Mouse (Mus musculus) hindbrain, embryonic 13.5 days (tissue): ENCODE data around the gene Nwd1. TPM values are rescaled to one million over a fixed set of nuclear protein-coding genes. Genes with fewer than 3 reads are reported as not detected.

Experiments used
- ATAC-seq: fragments of 200-750 bp; cut with Nextera tagmentation; 2 replicates; pipeline ENCODE4 v1.8.0; 2017; ENCODE audit warnings: moderate TSS enrichment; ENCODE audit not compliant: low FRiP score
- H3K27ac ChIP-seq: fragments of 300-500 bp; sonication (generic); 2 replicates; pipeline ENCODE4 v1.5.1; 2015; ENCODE audit warnings: inconsistent platforms, mild to moderate bottlenecking, moderate library complexity
- H3K27me3 ChIP-seq: fragments of 300-500 bp; sonication (generic); 2 replicates; pipeline ENCODE4 v1.6.1; 2015; ENCODE audit warnings: mild to moderate bottlenecking, inconsistent platforms
- H3K36me3 ChIP-seq: fragments of 300-500 bp; sonication (generic); 2 replicates; pipeline ENCODE4 v1.6.1; 2015; ENCODE audit warnings: mild to moderate bottlenecking, inconsistent platforms
- H3K4me1 ChIP-seq: fragments of 300-500 bp; sonication (generic); replicated peaks from 2 replicates; pipeline ENCODE4 v1.6.1; 2015; ENCODE audit warnings: inconsistent platforms
- H3K4me2 ChIP-seq: fragments of 300-500 bp; sonication (generic); 2 replicates; pipeline ENCODE4 v1.6.1; 2015; ENCODE audit warnings: inconsistent platforms, mild to moderate bottlenecking, moderate library complexity
- H3K4me3 ChIP-seq: fragments of 300-500 bp; sonication (generic); 2 replicates; pipeline ENCODE4 v1.5.1; 2015; ENCODE audit warnings: mild to moderate bottlenecking, inconsistent platforms
- H3K9ac ChIP-seq: fragments of 300-500 bp; sonication (generic); 2 replicates; pipeline ENCODE4 v1.6.1; 2015; ENCODE audit warnings: mild to moderate bottlenecking, inconsistent platforms
- H3K9me3 ChIP-seq: fragments of 300-500 bp; sonication (generic); 2 replicates; pipeline ENCODE4 v1.6.1; 2016; ENCODE audit warnings: inconsistent platforms
- WGBS: fragments of 180-500 bp; shearing (Covaris S2); methylation state at CpG from one replicate; pipeline ENCODE4 v1.1.7; 2015; 5-methylcytosine and 5-hydroxymethylcytosine counted together
- polyA plus RNA-seq: library from polyadenylated mRNA; unstranded; fragments of >200 nt; fragmentation: Nextera tagmentation; extraction: Ambion mirVana; gene quantifications from 2 replicates; pipeline ENCODE4 v1.2.1, GENCODE M21; 2015

Gene Nwd1
- 1.3 and 1.4 TPM in 2 replicates for polyA plus RNA-seq

- Histone ChIP-seq H3K27me3 (no peaks in the 10 kb centered on the region), H3K4me3 (no peak within 1 kb of the TSS), H3K9ac (no peak within 1 kb of the TSS), H3K27ac (peak within 1 kb of the TSS; percentile 81), H3K9me3 (no peaks in the 10 kb centered on the region), H3K36me3 (no peaks in the 10 kb centered on the region), H3K4me1 (peaks cover 25% of the 10 kb centered on the region), H3K4me2 (0 out of 2 replicates have a peak within 1 kb of the TSS, but pooled peaks have one; percentile 17)
- 41% methylated on average over 11 of the region's 11 CpGs for WGBS
- peak; percentile 94 for ATAC-seq
Measured at GRCm38 (mm10) chr8:72646060-72646767, at the start of gene Nwd1. Gene Nwd1, plus strand, starts transcription at chr8:72646711.

- Histone ChIP-seq H3K27me3 (no peaks in the 10 kb centered on the region), H3K4me1 (peaks cover 19% of the 10 kb centered on the region), H3K4me3 (no peak overlapping the region), H3K9me3 (no peaks in the 10 kb centered on the region), H3K9ac (no peak overlapping the region), H3K36me3 (no peaks in the 10 kb centered on the region), H3K27ac (no peak overlapping the region), H3K4me2 (no peak overlapping the region)
- ATAC-seq, result no peak
- 94% methylated on average over 1 of the region's 1 CpGs for WGBS
Measured at GRCm38 (mm10) chr8:72642885-72643284, 3.6 kb upstream of the Nwd1 start.

- peaks cover 19% of the 10 kb centered on the region for H3K4me1 ChIP-seq
- no peak overlapping the region for H3K27ac ChIP-seq
- H3K4me2 ChIP-seq, result no peak overlapping the region
- 69% methylated on average over 4 of the region's 4 CpGs for WGBS
- H3K9me3 ChIP-seq, result no peaks in the 10 kb centered on the region
- ATAC-seq, result no peak
- no peak overlapping the region for H3K9ac ChIP-seq
- no peak overlapping the region for H3K4me3 ChIP-seq
- no peaks in the 10 kb centered on the region for H3K36me3 ChIP-seq
- no peaks in the 10 kb centered on the region for H3K27me3 ChIP-seq
Measured at GRCm38 (mm10) chr8:72644601-72645000, 1.9 kb upstream of the Nwd1 start.

GRCm38 (mm10) chr8:72646768-72647143, 245 bp downstream of the Nwd1 start:
- no peak overlapping the region for H3K9ac ChIP-seq
- no peak overlapping the region for H3K4me3 ChIP-seq
- H3K36me3 ChIP-seq, result no peaks in the 10 kb centered on the region
- H3K9me3 ChIP-seq, result no peaks in the 10 kb centered on the region
- WGBS, result 72% methylated on average over 5 of the region's 5 CpGs
- peak overlapping the region; percentile 81 for H3K27ac ChIP-seq
- peak; percentile 41; the same call in 1 of the 2 replicates for ATAC-seq
- no peaks in the 10 kb centered on the region for H3K27me3 ChIP-seq
- H3K4me1 ChIP-seq, result peaks cover 25% of the 10 kb centered on the region
- H3K4me2 ChIP-seq, result 0 out of 2 replicates have a peak overlapping the region, but pooled peaks have one; percentile 17

GRCm38 (mm10) chr8:72650697-72651096, 4.2 kb downstream of the Nwd1 start:
- WGBS, result 98% methylated on average over 2 of the region's 2 CpGs
- H3K4me1 ChIP-seq, result peaks cover 35% of the 10 kb centered on the region
- no peak for ATAC-seq

GRCm38 (mm10) chr8:72654565-72655521, 8.3 kb downstream of the Nwd1 start:
- Histone ChIP-seq H3K4me2 (no peak overlapping the region), H3K27ac (peak overlapping the region; percentile 74), H3K9me3 (no peaks in the 10 kb centered on the region), H3K36me3 (no peaks in the 10 kb centered on the region), H3K27me3 (no peaks in the 10 kb centered on the region), H3K4me3 (no peak overlapping the region), H3K4me1 (peaks cover 16% of the 10 kb centered on the region), H3K9ac (no peak overlapping the region; the same call in 1 of the 2 replicates)
- peak; percentile 94 for ATAC-seq
- WGBS, result 22% methylated on average over 13 of the region's 13 CpGs

More at GRCm38 (mm10) chr8:72650697-72651096, 4.2 kb downstream of the Nwd1 start:
- Histone ChIP-seq H3K36me3 (no peaks in the 10 kb centered on the region), H3K4me3 (no peak overlapping the region), H3K9me3 (no peaks in the 10 kb centered on the region), H3K4me2 (no peak overlapping the region), H3K27me3 (no peaks in the 10 kb centered on the region), H3K27ac (no peak overlapping the region), H3K9ac (no peak overlapping the region)

GRCm38 (mm10) chr8:72655522-72655912, 9.0 kb downstream of the Nwd1 start:
- H3K4me2 ChIP-seq, result no peak overlapping the region
- H3K27ac ChIP-seq, result peak overlapping the region; percentile 74
- peak; percentile 65 for ATAC-seq
- H3K27me3 ChIP-seq, result no peaks in the 10 kb centered on the region
- peaks cover 12% of the 10 kb centered on the region; the same call in 1 of the 2 replicates for H3K4me1 ChIP-seq
- no peak overlapping the region for H3K4me3 ChIP-seq
- no peaks in the 10 kb centered on the region for H3K36me3 ChIP-seq
- H3K9me3 ChIP-seq, result no peaks in the 10 kb centered on the region
- WGBS, result 44% methylated on average over 3 of the region's 3 CpGs
- no peak overlapping the region; the same call in 1 of the 2 replicates for H3K9ac ChIP-seq

- 97% methylated on average over 2 of the region's 2 CpGs for WGBS
- Histone ChIP-seq H3K27ac (no peak overlapping the region), H3K36me3 (no peaks in the 10 kb centered on the region), H3K4me1 (peaks cover 7% of the 10 kb centered on the region; the same call in 1 of the 2 replicates), H3K9ac (no peak overlapping the region), H3K4me2 (no peak overlapping the region), H3K9me3 (no peaks in the 10 kb centered on the region), H3K27me3 (no peaks in the 10 kb centered on the region), H3K4me3 (no peak overlapping the region)
- ATAC-seq, result no peak
Measured at GRCm38 (mm10) chr8:72659967-72660366, 13.5 kb downstream of the Nwd1 start.

- Histone ChIP-seq H3K4me2 (no peak overlapping the region), H3K27me3 (no peaks in the 10 kb centered on the region), H3K9ac (no peak overlapping the region), H3K36me3 (peaks cover 5% of the 10 kb centered on the region; the same call in 1 of the 2 replicates), H3K4me1 (no peaks in the 10 kb centered on the region), H3K4me3 (no peak overlapping the region), H3K27ac (no peak overlapping the region), H3K9me3 (no peaks in the 10 kb centered on the region)
- WGBS, result 86% methylated on average over 3 of the region's 3 CpGs
- ATAC-seq, result no peak
Measured at GRCm38 (mm10) chr8:72664107-72664652, 17.7 kb downstream of the Nwd1 start.

- 84% methylated on average over 5 of the region's 5 CpGs for WGBS
- no peaks in the 10 kb centered on the region for H3K4me1 ChIP-seq
- H3K36me3 ChIP-seq, result peaks cover 5% of the 10 kb centered on the region; the same call in 1 of the 2 replicates
- no peaks in the 10 kb centered on the region for H3K27me3 ChIP-seq
- H3K4me2 ChIP-seq, result no peak overlapping the region
- H3K27ac ChIP-seq, result no peak overlapping the region
- no peak for ATAC-seq
- no peaks in the 10 kb centered on the region for H3K9me3 ChIP-seq
- no peak overlapping the region for H3K4me3 ChIP-seq
- H3K9ac ChIP-seq, result no peak overlapping the region
Measured at GRCm38 (mm10) chr8:72664757-72665156, 18.2 kb downstream of the Nwd1 start.

GRCm38 (mm10) chr8:72665405-72665804, 18.9 kb downstream of the Nwd1 start:
- no peak overlapping the region for H3K4me2 ChIP-seq
- no peak for ATAC-seq
- no peak overlapping the region for H3K27ac ChIP-seq
- no peak overlapping the region for H3K4me3 ChIP-seq
- H3K27me3 ChIP-seq, result no peaks in the 10 kb centered on the region
- no peaks in the 10 kb centered on the region for H3K9me3 ChIP-seq
- 77% methylated on average over 5 of the region's 5 CpGs for WGBS
- peaks cover 5% of the 10 kb centered on the region; the same call in 1 of the 2 replicates for H3K36me3 ChIP-seq
- no peak overlapping the region for H3K9ac ChIP-seq
- H3K4me1 ChIP-seq, result no peaks in the 10 kb centered on the region

- Histone ChIP-seq H3K4me3 (no peak overlapping the region), H3K4me1 (no peaks in the 10 kb centered on the region), H3K27ac (no peak overlapping the region), H3K36me3 (peaks cover 5% of the 10 kb centered on the region; the same call in 1 of the 2 replicates), H3K27me3 (no peaks in the 10 kb centered on the region), H3K9me3 (no peaks in the 10 kb centered on the region), H3K9ac (no peak overlapping the region), H3K4me2 (no peak overlapping the region)
- no peak for ATAC-seq
Measured at GRCm38 (mm10) chr8:72668925-72669324, 22.4 kb downstream of the Nwd1 start.
